Mouse (Mus musculus): ENCODE results near the gene Prkn. TPM values are rescaled to one million over a fixed set of nuclear protein-coding genes. Genes with fewer than 3 reads are reported as not detected.
A peak's percentile ranks its signal among the peaks of the same experiment; 100 is the strongest.

Prkn gene
- polyA plus RNA-seq, 1 experiment from 2014 or later, result 3.9 TPM

DNA sequence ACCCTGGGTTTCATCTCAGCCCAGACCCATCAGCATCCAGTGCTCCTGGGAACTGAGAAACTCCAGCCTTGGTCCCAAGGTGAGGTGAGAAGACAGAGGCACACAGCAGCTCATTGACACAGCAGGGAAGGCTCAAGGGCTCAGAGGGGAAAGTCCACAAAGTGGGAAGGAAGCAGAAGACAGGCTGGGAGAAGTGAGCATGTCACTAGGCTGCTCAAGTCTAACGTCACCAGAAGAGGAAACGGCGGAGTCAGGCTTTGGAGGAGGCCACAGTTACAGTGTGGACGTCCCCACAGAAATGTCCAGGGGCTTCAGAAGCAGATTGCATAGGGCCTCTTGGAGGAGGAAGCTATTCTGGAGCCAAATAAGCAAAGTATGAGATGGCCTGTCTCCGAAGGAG is 1189.2 kb downstream of the Prkn start:
- Histone ChIP-seq H3K9ac (no peak overlapping the region), H3K4me2 (peak overlapping the region; percentile 42), H3K4me1 (replicated peaks) (peaks cover 36% of the 10 kb centered on the region), H3K27me3 (peaks cover 3% of the 10 kb centered on the region; the same call in 1 of the 2 replicates), H3K9me3 (no peaks in the 10 kb centered on the region), H3K27ac (peak overlapping the region; percentile 71; the same call in 1 of the 2 replicates), H3K36me3 (no peaks in the 10 kb centered on the region), H3K4me3 (no peak overlapping the region)
- 78% methylated on average over 5 of the region's 5 CpGs for WGBS
- no peak for ATAC-seq (ENCODE audit: low FRiP score)

DNA sequence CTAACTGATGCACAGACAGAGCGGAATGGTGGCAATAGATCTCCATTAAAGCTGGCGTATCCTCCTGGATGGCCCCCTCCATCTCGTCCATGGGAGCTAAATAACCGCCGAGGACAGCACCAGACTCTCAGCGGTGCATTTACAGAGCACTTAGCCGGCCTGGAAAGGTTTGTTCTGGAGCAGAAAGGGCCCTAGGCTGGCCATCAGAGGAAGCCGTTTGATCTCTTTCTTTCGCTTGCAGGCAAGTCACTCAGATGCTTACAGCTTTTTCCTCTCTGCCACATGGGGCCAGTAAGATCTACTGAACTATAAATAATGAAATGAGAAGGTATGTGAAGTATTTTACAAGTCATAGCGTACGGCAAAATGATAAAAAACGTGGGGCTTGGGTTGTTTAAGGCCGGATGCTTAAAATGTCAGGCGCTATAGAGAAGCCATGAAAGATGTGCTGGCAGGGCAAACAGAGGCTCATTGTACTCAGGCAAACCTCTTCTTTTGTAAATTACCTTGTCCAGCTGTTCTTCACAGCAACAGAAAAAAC is 1189.8 kb downstream of the Prkn start:
- Histone ChIP-seq H3K9ac (peak overlapping the region; percentile 46), H3K27me3 (peaks cover 3% of the 10 kb centered on the region; the same call in 1 of the 2 replicates), H3K4me3 (0 out of 2 replicates have a peak overlapping the region, but pooled peaks have one; percentile 11), H3K4me1 (replicated peaks) (peaks cover 36% of the 10 kb centered on the region), H3K27ac (peak overlapping the region; percentile 71), H3K36me3 (no peaks in the 10 kb centered on the region), H3K4me2 (peak overlapping the region; percentile 42), H3K9me3 (no peaks in the 10 kb centered on the region)
- whole genome bisulfite sequencing, result 9% methylated on average over 14 of the region's 14 CpGs
- ATAC-seq (ENCODE audit: low FRiP score), result no peak

DNA sequence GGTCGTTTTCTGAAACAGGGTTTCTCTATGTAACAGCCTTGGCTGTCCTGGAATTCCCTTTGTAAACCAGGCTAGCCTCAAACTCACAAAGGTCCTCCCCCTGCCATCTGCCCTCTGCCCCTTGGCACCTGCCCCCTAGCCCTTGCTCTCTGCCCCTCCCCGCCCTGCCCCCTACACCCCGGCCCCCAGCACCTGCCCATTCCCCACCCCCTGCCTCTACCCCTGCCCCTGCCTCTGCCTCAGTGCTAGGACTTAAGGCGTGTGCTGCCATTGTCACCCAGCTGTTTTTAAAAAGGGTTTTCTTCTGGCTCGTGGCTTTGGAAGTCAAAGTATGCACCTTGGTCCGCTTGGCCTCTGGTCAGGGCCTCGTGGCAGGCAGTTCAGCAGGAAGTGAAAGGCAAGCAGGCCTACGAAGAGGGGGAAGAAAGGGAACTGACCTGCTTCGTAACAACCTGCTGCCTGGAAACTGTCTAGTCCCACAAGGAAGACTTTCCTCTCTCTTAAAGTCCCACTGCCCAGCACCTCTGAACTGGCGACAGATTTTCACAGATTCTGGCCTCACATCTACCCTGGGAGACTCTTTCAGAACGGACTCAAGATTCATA is 1190.5 kb downstream of the Prkn start:
- peak; percentile 25; the same call in 1 of the 2 replicates for ATAC-seq (ENCODE audit: low FRiP score)
- Histone ChIP-seq H3K9me3 (no peaks in the 10 kb centered on the region), H3K4me3 (peak overlapping the region; percentile 8; the same call in 1 of the 2 replicates)

DNA sequence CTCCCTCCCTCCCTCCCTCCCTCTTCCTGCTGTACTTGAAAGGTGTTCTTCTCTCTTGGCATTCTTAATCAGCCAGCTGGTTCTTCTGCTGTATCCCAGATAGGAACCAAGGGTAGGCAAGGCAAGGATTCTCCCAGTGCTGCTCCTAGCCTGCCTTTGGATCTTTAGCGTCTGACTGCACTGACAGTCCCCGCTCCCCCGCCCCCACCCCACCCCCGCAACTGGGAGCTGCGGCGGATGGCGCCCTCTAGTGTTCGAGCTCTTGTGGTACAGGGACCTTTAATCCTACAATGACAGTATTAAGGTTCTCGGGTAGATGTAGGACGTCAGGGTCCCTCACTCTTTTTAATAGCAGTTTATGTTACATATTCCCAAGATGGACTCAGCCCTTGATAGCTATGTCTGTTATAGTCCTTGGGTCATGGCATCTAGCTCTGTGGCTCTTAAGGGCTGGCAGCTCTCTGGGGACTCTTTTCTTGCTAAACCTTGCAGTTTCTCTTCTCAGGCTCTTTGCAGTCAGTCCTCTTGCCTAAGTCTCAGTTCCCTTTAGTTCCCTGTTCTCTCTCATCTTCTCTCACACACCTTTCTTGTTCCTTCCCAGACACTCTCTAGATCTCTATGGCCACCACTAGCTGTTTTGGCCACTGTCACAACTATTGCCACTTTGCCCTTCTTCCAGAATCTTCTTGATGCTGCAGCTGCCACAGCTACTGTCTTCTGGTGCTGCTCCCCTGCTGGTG is 1191.2 kb downstream of the Prkn start:
- no peak overlapping the region for H3K4me3 ChIP-seq
- no peaks in the 10 kb centered on the region for H3K36me3 ChIP-seq
- H3K9ac ChIP-seq, result no peak overlapping the region
- peaks cover 3% of the 10 kb centered on the region; the same call in 1 of the 2 replicates for H3K27me3 ChIP-seq
- no peaks in the 10 kb centered on the region for H3K9me3 ChIP-seq
- H3K4me1 ChIP-seq (replicated peaks), result peaks cover 36% of the 10 kb centered on the region
- H3K27ac ChIP-seq, result no peak overlapping the region
- peak overlapping the region; percentile 42; the same call in 1 of the 2 replicates for H3K4me2 ChIP-seq
- 1% methylated on average over 10 of the region's 10 CpGs for WGBS
- ATAC-seq (ENCODE audit: low FRiP score), result peak; percentile 72

More for the DNA sequence above, 1190.5 kb downstream of the Prkn start:
- Histone ChIP-seq H3K36me3 (no peaks in the 10 kb centered on the region), H3K4me1 (replicated peaks) (peaks cover 36% of the 10 kb centered on the region), H3K9ac (peak overlapping the region; percentile 46), H3K27ac (peak overlapping the region; percentile 71), H3K27me3 (peaks cover 3% of the 10 kb centered on the region; the same call in 1 of the 2 replicates), H3K4me2 (peak overlapping the region; percentile 42)
- 6% methylated on average over 11 of the region's 11 CpGs for WGBS

DNA sequence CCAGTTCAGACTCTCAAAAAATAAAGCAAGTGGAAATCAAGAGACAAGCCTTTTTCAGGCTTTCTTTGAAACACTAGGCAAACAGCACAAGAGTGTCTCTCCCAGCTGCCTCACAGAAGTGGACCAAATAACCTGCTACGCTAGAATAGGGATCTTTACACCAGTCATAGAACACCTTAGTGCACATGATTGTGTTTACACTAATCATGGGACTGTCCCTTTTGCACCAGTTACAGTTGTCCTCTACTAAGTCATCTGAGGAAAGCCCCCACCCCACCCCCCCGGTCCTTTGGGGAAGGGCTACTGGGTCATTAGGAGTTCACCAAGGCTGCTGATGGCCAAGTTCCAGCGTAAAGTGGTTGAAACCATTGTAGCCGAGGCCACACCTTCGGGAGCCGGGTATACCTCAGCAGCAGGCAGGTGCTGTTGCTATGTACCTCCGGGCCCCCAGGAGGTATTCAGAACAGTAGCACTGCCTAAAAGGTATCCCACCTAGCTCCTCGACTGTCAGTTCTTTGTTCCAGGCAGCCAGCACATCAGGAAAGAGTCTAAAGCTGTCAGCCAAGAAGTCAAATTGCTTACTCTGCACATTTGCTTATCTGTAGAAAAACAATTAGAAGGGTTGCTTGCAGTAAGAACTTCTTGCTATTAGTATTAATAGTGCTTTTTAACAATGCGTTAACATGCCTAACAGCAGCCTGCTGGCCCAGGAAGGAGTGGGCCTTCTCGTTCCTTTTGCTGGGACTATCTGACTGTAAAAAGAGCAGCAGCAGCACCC is 1192.0 kb downstream of the Prkn start:
- Histone ChIP-seq H3K4me1 (replicated peaks) (peaks cover 36% of the 10 kb centered on the region), H3K9ac (no peak overlapping the region), H3K4me3 (no peak overlapping the region), H3K9me3 (no peaks in the 10 kb centered on the region), H3K27ac (no peak overlapping the region), H3K27me3 (peaks cover 5% of the 10 kb centered on the region; the same call in 1 of the 2 replicates), H3K4me2 (no peak overlapping the region), H3K36me3 (no peaks in the 10 kb centered on the region)
- WGBS, result 67% methylated on average over 10 of the region's 10 CpGs
- ATAC-seq (ENCODE audit: low FRiP score), result no peak

DNA sequence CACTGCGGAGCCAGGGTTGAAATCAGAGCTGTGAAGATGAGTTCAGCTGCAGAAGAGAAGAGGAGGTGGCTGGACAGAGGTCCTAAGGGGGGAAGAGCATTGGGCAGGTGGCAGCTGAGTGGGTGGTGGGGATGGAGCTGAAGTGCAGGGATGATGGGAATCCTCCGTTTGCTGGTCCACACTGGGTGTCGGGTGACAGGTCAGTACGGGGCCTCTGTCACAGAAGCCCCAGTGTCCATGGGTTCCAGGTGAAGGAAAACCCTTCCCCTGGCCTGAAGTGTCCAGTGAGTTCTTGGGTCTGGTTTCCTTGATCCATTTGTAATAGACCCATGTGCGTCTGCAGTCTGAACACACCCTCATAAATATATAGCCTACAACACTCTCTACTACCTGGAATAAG is 1195.2 kb downstream of the Prkn start:
- H3K4me3 ChIP-seq, result no peak overlapping the region
- H3K27me3 ChIP-seq, result peaks cover 8% of the 10 kb centered on the region; the same call in 1 of the 2 replicates
- H3K9ac ChIP-seq, result no peak overlapping the region
- WGBS, result 59% methylated on average over 5 of the region's 5 CpGs
- no peak overlapping the region for H3K27ac ChIP-seq
- H3K9me3 ChIP-seq, result no peaks in the 10 kb centered on the region
- H3K4me2 ChIP-seq, result no peak overlapping the region
- ATAC-seq (ENCODE audit: low FRiP score), result no peak
- peaks cover 19% of the 10 kb centered on the region for H3K4me1 ChIP-seq (replicated peaks)
- H3K36me3 ChIP-seq, result no peaks in the 10 kb centered on the region

DNA sequence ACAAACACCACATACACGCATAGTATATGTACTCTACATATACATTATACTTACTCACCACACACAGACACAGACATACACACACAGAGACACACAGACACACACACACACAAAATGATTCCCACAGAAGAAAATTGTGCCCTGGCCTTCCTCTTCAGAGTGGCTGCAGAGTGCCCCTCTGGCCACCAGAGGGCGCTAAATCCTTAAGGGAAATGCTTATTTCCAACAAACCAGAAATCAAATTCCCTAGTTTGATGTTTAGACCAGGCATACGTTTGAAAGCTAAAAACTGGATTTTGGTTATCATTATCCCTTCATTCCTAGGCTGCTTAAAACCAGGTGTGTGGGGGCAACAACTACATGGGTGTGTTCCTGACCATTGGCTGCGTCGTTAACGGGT is 1196.0 kb downstream of the Prkn start:
- H3K4me2 ChIP-seq, result no peak overlapping the region
- H3K4me1 ChIP-seq (replicated peaks), result peaks cover 12% of the 10 kb centered on the region
- peaks cover 8% of the 10 kb centered on the region; the same call in 1 of the 2 replicates for H3K27me3 ChIP-seq
- no peaks in the 10 kb centered on the region for H3K9me3 ChIP-seq
- H3K36me3 ChIP-seq, result no peaks in the 10 kb centered on the region
- WGBS, result 47% methylated on average over 6 of the region's 6 CpGs
- H3K4me3 ChIP-seq, result no peak overlapping the region
- H3K9ac ChIP-seq, result no peak overlapping the region
- no peak for ATAC-seq (ENCODE audit: low FRiP score)
- no peak overlapping the region for H3K27ac ChIP-seq

DNA sequence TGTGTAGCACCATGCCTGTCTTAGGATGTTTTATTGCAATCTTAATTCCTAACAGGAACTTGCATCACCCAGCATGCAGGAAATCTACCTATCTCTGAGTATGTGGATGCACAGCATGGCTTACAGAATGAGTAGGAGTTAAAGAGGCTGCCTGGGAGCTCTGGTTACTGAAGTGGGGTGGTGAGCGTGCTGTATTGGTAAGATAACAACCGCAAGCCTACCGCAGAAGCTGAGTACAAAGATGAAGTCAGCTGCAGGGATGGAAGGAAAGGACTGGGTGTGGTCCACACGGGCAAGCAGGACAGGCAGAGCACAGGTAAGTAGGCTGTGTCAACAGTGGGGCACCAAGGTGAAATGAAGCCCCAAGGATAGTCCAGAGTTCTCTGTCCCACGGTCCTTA is 1196.9 kb downstream of the Prkn start:
- no peak for ATAC-seq (ENCODE audit: low FRiP score)
- 87% methylated on average over 5 of the region's 5 CpGs for WGBS

DNA sequence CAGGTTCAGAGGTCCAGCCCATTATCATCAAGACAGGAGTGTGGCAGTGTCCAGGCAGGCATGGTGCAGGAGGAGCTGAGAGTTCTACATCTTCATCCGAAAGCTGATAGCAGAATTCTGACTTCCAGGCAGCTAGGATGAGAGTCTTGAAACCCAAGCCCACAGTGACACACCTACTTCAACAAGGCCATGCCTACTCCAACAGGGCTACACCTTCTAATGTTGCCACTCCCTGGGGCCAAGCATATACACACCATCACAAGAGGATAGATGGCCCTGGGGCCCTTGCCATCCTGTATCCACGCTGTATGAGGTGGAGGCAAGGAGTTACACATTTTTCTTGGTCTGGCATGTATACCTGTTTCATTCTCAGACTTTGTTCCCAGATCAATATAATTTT is 1197.4 kb downstream of the Prkn start:
- H3K36me3 ChIP-seq, result no peaks in the 10 kb centered on the region
- 96% methylated on average over 2 of the region's 2 CpGs for WGBS
- no peak overlapping the region for H3K9ac ChIP-seq
- peaks cover 8% of the 10 kb centered on the region; the same call in 1 of the 2 replicates for H3K27me3 ChIP-seq
- no peaks in the 10 kb centered on the region for H3K4me1 ChIP-seq (replicated peaks)
- no peaks in the 10 kb centered on the region for H3K9me3 ChIP-seq
- H3K4me2 ChIP-seq, result no peak overlapping the region
- no peak overlapping the region for H3K27ac ChIP-seq
- H3K4me3 ChIP-seq, result no peak overlapping the region
- no peak for ATAC-seq (ENCODE audit: low FRiP score)

More for the DNA sequence above, 1196.9 kb downstream of the Prkn start:
- peaks cover 4% of the 10 kb centered on the region; the same call in 1 of the 2 replicates for H3K4me1 ChIP-seq (replicated peaks)
- H3K36me3 ChIP-seq, result no peaks in the 10 kb centered on the region
- peaks cover 8% of the 10 kb centered on the region; the same call in 1 of the 2 replicates for H3K27me3 ChIP-seq
- no peak overlapping the region for H3K4me3 ChIP-seq
- H3K9me3 ChIP-seq, result no peaks in the 10 kb centered on the region
- H3K4me2 ChIP-seq, result no peak overlapping the region
- no peak overlapping the region for H3K9ac ChIP-seq
- no peak overlapping the region for H3K27ac ChIP-seq

DNA sequence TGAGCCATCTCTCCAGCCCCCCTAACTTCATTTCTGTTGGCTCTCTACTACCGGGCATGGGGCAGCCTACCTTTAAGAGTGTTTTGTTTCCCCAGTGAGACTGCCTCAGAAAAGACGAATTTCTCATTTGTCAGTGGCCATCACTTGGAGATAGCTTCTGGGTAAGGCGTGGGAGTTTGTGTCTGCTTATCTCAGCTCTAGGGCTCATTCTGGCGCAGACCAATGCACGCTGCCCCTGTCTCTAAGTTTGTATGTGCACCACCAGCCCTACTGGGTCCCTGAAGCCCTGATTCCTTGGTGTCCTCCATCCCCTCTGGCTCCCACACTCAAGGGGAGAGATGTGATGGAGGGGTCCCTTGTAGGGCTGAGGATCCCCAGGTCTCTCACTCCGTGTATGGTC is 1198.3 kb downstream of the Prkn start:
- no peaks in the 10 kb centered on the region for H3K36me3 ChIP-seq
- 0 out of 2 replicates have a peak overlapping the region, but pooled peaks have one; percentile 15 for H3K9ac ChIP-seq
- H3K4me3 ChIP-seq, result no peak overlapping the region
- H3K27ac ChIP-seq, result no peak overlapping the region
- 76% methylated on average over 6 of the region's 6 CpGs for WGBS
- no peaks in the 10 kb centered on the region for H3K4me1 ChIP-seq (replicated peaks)
- no peak for ATAC-seq (ENCODE audit: low FRiP score)
- peaks cover 7% of the 10 kb centered on the region; the same call in 1 of the 2 replicates for H3K27me3 ChIP-seq
- no peak overlapping the region for H3K4me2 ChIP-seq
- H3K9me3 ChIP-seq, result no peaks in the 10 kb centered on the region

DNA sequence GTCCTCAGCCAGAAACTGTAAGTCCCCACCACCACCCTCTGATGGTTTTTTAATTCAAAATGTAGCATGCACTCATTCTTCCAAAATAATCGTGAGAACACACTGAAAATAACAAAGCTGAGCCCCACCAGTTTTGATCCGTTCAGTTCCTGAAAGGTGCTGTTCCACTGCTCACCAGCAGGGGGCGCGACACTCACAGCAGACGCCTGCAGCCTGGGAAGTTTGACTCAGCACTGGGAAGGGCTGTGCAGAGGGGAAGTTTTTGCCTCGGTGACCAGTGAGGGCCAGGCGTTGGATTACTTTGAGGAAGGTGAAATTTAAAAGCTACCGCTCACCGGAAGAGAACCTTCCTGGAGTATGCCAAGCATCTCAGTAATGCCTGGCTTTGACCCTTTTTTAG is 1199.0 kb downstream of the Prkn start:
- no peak overlapping the region for H3K9ac ChIP-seq
- no peak overlapping the region for H3K4me3 ChIP-seq
- 2% methylated on average over 9 of the region's 9 CpGs for WGBS
- no peak for ATAC-seq (ENCODE audit: low FRiP score)
- H3K27me3 ChIP-seq, result 0 out of 2 replicates have a peak, but pooled peaks cover 10% of the 10 kb centered on the region
- H3K9me3 ChIP-seq, result no peaks in the 10 kb centered on the region
- no peaks in the 10 kb centered on the region for H3K36me3 ChIP-seq
- H3K4me2 ChIP-seq, result no peak overlapping the region
- H3K27ac ChIP-seq, result no peak overlapping the region
- no peaks in the 10 kb centered on the region for H3K4me1 ChIP-seq (replicated peaks)

DNA sequence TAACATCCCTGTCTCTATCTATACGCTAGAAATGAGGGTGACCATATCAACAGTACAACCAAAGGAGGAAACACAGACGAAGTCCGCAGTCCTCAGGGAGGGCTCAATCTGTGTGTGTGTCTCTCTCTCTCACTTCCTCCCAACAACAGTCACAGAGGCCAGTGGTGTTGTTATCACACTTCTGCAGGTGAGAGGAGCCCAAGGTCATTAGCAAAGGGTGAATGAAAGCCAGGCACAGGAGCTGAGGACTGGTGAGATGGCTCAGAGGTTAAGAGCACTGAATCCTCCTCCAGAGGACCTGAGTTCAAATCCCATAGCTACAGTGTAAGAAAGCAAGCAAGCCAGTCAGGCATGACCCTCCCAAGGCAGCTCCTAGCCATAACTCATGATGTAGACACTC is 1199.7 kb downstream of the Prkn start:
- H3K4me1 ChIP-seq (replicated peaks), result no peaks in the 10 kb centered on the region
- ATAC-seq (ENCODE audit: low FRiP score), result no peak
- no peaks in the 10 kb centered on the region for H3K36me3 ChIP-seq
- no peak overlapping the region for H3K4me2 ChIP-seq
- H3K9me3 ChIP-seq, result no peaks in the 10 kb centered on the region
- H3K4me3 ChIP-seq, result no peak overlapping the region
- H3K27ac ChIP-seq, result no peak overlapping the region
- WGBS, result 84% methylated on average over 3 of the region's 3 CpGs
- H3K27me3 ChIP-seq, result peaks cover 13% of the 10 kb centered on the region; the same call in 1 of the 2 replicates
- no peak overlapping the region for H3K9ac ChIP-seq

Measured in hindbrain, embryonic 13.5 days (tissue).